Mouse (Mus musculus) thymus, adult 2 months (tissue): ENCODE results near the gene Stim1.

Experiments
- CTCF ChIP-seq: fragments of 200-500 bp; IDR thresholded peaks from 2 replicates; pipeline ENCODE4 v1.5.1; 2012; ENCODE audit warnings: mild to moderate bottlenecking, control low read depth, low read length, moderate library complexity, borderline replicate concordance; ENCODE audit not compliant: control insufficient read depth, poor library complexity, insufficient read depth; ENCODE audit errors: extremely low read depth
- POLR2A ChIP-seq: fragments of 200-500 bp; IDR thresholded peaks from 2 replicates; pipeline ENCODE4 v1.6.1; 2012; ENCODE audit warnings: mild to moderate bottlenecking, low read length, control low read depth, moderate library complexity; ENCODE audit not compliant: control insufficient read depth, poor library complexity, insufficient read depth; ENCODE audit errors: extremely low read depth

DNA sequence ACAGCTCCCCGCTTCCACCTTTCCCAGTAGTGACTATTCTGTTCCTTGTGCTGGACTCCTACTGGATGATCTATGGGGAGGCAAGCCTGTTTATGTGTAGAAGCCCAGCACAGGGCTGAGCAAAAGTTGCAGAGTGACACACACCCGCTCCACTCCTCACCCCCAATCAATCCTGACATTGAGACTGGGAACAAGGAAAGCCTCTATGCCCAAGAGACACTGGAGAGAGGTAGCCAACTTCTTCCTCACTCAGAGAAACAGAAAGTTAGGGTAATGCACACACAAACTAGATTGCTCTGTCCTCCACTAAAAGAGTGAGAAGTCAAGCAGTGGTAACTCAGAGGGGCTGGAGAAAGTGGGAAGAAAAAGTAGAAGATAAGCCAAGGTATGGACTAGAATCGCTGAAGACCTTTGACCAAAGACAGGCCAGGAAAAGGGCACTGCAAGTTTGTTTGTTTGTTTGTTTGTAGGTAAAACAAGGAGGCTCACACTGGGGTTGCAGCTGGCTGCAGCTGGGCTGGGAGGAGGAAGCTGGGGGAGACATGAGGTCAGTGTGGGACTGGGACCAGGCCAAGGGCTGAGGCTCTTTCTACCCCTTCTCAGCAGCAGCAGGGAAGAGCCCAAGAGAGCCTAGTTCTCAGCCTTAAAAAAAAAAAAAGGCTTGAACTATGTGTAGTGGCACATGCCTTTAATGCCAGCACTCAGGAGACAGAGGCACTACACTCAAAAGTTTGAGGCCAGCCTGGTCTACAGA lies 22.6 kb upstream of the Stim1 start:
- TF ChIP-seq CTCF (no peak), POLR2A (no peak)
